In genomic region chr10:96397931-96398561, GRCm38 (mm10) we compare ENCODE assay signal across 9 mouse cellular contexts.
A peak's percentile ranks its signal among the peaks of the same experiment; 100 is the strongest.
DNase-seq lines count a peak whose midpoint lies in the region; ATAC-seq lines count a peak whose summit lies in the region.
"Had no signal": no experiment of that assay in that cellular context is flagged by ENCODE, and none has a peak within 500 bp of the region (broad histone marks: within the 10 kb centered on the region; RNA-seq: fewer than 3 reads in every experiment).

No protein-coding gene starts in this region.

- H3K4me2 ChIP-seq in intestine, embryonic 15.5 days (replicated peaks), result no peak overlapping the region
- no peak overlapping the region for H3K4me2 ChIP-seq in intestine, embryonic 16.5 days (ENCODE audit: low read depth, low read length)
- peak overlapping the region; percentile 30 for H3K4me2 ChIP-seq in hindbrain, embryonic 16.5 days (ENCODE audit: low read length)
- no peak overlapping the region for H3K4me2 ChIP-seq in midbrain, embryonic 16.5 days (ENCODE audit: low read length)

- no peaks in the 10 kb centered on the region for H3K36me3 ChIP-seq in intestine, embryonic 15.5 days
- no peaks in the 10 kb centered on the region for H3K36me3 ChIP-seq in intestine, embryonic 16.5 days (ENCODE audit: control insufficient read depth, insufficient read depth, low read length)
- H3K36me3 ChIP-seq in hindbrain, embryonic 16.5 days (ENCODE audit: control insufficient read depth, insufficient read depth, low read length), result no peaks in the 10 kb centered on the region
- no peaks in the 10 kb centered on the region for H3K36me3 ChIP-seq in midbrain, embryonic 16.5 days (ENCODE audit: control insufficient read depth, insufficient read depth, low read length)
- H3K36me3 ChIP-seq in heart, embryonic 10.5 days, result no peaks in the 10 kb centered on the region

- DNase-seq in brain, embryonic 18.5 days (ENCODE audit: low read depth, low spot score), result peak; percentile 30
- no peak for DNase-seq in ovary, postnatal 10 days (ENCODE audit: low spot score)
- no peak for DNase-seq in heart, embryonic 10.5 days (ENCODE audit: low spot score)
- DNase-seq: cerebellum, adult 18-20 months had no signal

- 0 out of 2 replicates have a peak, but pooled peaks have one; percentile 35 for ATAC-seq in intestine, embryonic 15.5 days
- ATAC-seq in intestine, embryonic 16.5 days, result no peak
- ATAC-seq in hindbrain, embryonic 16.5 days, result peak; percentile 65
- peak; percentile 59; the same call in 1 of the 2 replicates for ATAC-seq in midbrain, embryonic 16.5 days
- ATAC-seq in megakaryocyte-erythroid progenitor cell, adult 5-6 weeks (replicated peaks; ENCODE audit: low FRiP score, low TSS enrichment, poor library complexity, severe bottlenecking), result no peak

- 80% methylated on average over 13 of the region's 13 CpGs for WGBS in intestine, embryonic 15.5 days
- WGBS in intestine, embryonic 16.5 days, result 75% methylated on average over 13 of the region's 13 CpGs
- 48% methylated on average over 13 of the region's 13 CpGs for WGBS in hindbrain, embryonic 16.5 days
- 52% methylated on average over 13 of the region's 13 CpGs for WGBS in midbrain, embryonic 16.5 days
- 77% methylated on average over 13 of the region's 13 CpGs for WGBS in heart, embryonic 10.5 days

- H3K9ac ChIP-seq in intestine, embryonic 15.5 days, result no peak overlapping the region
- H3K9ac ChIP-seq in intestine, embryonic 16.5 days (ENCODE audit: low read depth, low read length), result no peak overlapping the region
- H3K9ac ChIP-seq in hindbrain, embryonic 16.5 days (ENCODE audit: low read depth, low read length), result no peak overlapping the region
- H3K9ac ChIP-seq in midbrain, embryonic 16.5 days (ENCODE audit: low read depth, low read length), result no peak overlapping the region

- no peaks in the 10 kb centered on the region for H3K9me3 ChIP-seq in intestine, embryonic 15.5 days
- no peaks in the 10 kb centered on the region for H3K9me3 ChIP-seq in intestine, embryonic 16.5 days (ENCODE audit: control insufficient read depth, low read length)
- no peaks in the 10 kb centered on the region for H3K9me3 ChIP-seq in hindbrain, embryonic 16.5 days (ENCODE audit: control insufficient read depth, low read length)
- H3K9me3 ChIP-seq in midbrain, embryonic 16.5 days (replicated peaks; ENCODE audit: control insufficient read depth, low read length, poor library complexity, severe bottlenecking), result no peaks in the 10 kb centered on the region
- no peaks in the 10 kb centered on the region for H3K9me3 ChIP-seq in heart, embryonic 10.5 days

- H3K4me3 ChIP-seq in intestine, embryonic 15.5 days (replicated peaks), result no peak overlapping the region
- no peak overlapping the region for H3K4me3 ChIP-seq in intestine, embryonic 16.5 days (ENCODE audit: low read length)
- H3K4me3 ChIP-seq in hindbrain, embryonic 16.5 days (ENCODE audit: low read length), result no peak overlapping the region
- H3K4me3 ChIP-seq in midbrain, embryonic 16.5 days (ENCODE audit: low read depth, low read length), result no peak overlapping the region
- no peak overlapping the region for H3K4me3 ChIP-seq in heart, embryonic 10.5 days

- H3K27me3 ChIP-seq in intestine, embryonic 15.5 days (replicated peaks), result no peaks in the 10 kb centered on the region
- no peaks in the 10 kb centered on the region for H3K27me3 ChIP-seq in intestine, embryonic 16.5 days (replicated peaks; ENCODE audit: control insufficient read depth, insufficient read depth, low read length)
- no peaks in the 10 kb centered on the region for H3K27me3 ChIP-seq in hindbrain, embryonic 16.5 days (replicated peaks; ENCODE audit: control insufficient read depth, insufficient read depth, low read length)
- H3K27me3 ChIP-seq in midbrain, embryonic 16.5 days (ENCODE audit: control insufficient read depth, insufficient read depth, low read depth, low read length), result no peaks in the 10 kb centered on the region
- H3K27me3 ChIP-seq in heart, embryonic 10.5 days (ENCODE audit: insufficient read depth, poor library complexity, severe bottlenecking), result no peaks in the 10 kb centered on the region

- H3K4me1 ChIP-seq in intestine, embryonic 15.5 days (replicated peaks), result 0 out of 2 replicates have a peak, but pooled peaks cover 3% of the 10 kb centered on the region
- peaks cover 3% of the 10 kb centered on the region; the same call in 1 of the 2 replicates for H3K4me1 ChIP-seq in intestine, embryonic 16.5 days (ENCODE audit: control insufficient read depth, insufficient read depth, low read length)
- H3K4me1 ChIP-seq in hindbrain, embryonic 16.5 days (ENCODE audit: control insufficient read depth, insufficient read depth, low read depth, low read length), result no peaks in the 10 kb centered on the region; the same call in 1 of the 2 replicates
- no peaks in the 10 kb centered on the region for H3K4me1 ChIP-seq in midbrain, embryonic 16.5 days (ENCODE audit: control insufficient read depth, insufficient read depth, low read length)
- peaks cover 6% of the 10 kb centered on the region for H3K4me1 ChIP-seq in heart, embryonic 10.5 days

- no peak overlapping the region for H3K27ac ChIP-seq in intestine, embryonic 15.5 days
- no peak overlapping the region for H3K27ac ChIP-seq in intestine, embryonic 16.5 days (ENCODE audit: low read length)
- no peak overlapping the region for H3K27ac ChIP-seq in hindbrain, embryonic 16.5 days (ENCODE audit: low read depth, low read length)
- no peak overlapping the region for H3K27ac ChIP-seq in midbrain, embryonic 16.5 days (ENCODE audit: low read length)
- no peak overlapping the region for H3K27ac ChIP-seq in heart, embryonic 10.5 days

Comparison
In these comparisons a context has a peak if more than half of its experiments do, and no peak if none do; other contexts are left out.
1. ATAC-seq: peak in intestine, embryonic 15.5 days (single experiment), hindbrain, embryonic 16.5 days (single experiment) and midbrain, embryonic 16.5 days (single experiment); none in intestine, embryonic 16.5 days (single experiment) and megakaryocyte-erythroid progenitor cell, adult 5-6 weeks (single experiment).